Mouse (Mus musculus) fibroblast of lung, adult 2 months (primary cell): ENCODE results near the gene Pdzrn4.

Experiments used
- DNase-seq: peaks from one replicate; pipeline ENCODE4 v3.0.0-alpha.2; 2011; ENCODE audit warnings: low read depth

Gene Pdzrn4

DNA sequence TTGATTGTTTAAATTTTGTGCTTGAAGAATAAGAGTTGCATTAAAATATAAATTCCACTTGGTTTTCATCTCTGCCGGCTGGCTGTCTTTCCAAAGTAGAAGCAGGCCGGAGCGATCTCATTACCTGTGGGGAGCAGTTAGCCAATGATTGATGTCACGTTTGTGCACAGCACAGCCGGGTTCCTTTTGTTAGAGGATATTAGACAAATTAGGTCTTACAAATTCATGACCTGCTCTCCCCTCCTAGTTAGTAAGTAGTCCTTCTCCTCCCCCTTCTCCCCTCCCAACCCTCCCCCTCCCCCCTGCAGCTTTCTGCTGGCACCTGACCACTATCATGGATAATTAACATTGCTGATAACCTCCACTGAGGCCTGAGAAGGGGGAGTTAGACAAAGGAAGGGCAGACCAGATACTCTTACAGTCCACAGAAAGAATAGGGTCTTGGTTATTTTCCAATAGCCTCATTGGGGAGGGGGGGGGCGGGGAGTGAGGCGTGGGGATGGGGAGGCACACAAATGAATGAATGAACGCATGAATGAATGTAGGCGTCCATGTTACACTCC lies 103.7 kb downstream of the Pdzrn4 start:
- no peak for DNase-seq

DNA sequence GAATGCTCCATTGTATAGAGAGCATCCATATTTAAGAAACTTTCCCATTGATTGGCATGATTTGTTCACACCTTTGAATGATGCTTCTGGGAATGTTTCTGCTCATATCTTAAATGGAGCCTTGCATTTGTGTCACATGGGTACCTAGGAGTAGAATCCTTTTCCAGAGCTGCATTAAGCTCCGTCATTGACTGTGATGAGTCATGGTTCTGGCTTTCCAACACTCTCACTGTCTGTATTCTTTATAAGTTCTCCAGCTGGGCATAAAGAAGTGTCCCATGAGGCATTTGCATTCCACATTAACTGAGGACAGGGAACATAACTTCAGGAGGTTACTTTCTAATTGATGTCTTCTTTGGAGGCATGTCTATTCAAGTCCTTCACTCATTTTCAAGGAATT lies 106.1 kb downstream of the Pdzrn4 start:
- DNase-seq, result no peak

DNA sequence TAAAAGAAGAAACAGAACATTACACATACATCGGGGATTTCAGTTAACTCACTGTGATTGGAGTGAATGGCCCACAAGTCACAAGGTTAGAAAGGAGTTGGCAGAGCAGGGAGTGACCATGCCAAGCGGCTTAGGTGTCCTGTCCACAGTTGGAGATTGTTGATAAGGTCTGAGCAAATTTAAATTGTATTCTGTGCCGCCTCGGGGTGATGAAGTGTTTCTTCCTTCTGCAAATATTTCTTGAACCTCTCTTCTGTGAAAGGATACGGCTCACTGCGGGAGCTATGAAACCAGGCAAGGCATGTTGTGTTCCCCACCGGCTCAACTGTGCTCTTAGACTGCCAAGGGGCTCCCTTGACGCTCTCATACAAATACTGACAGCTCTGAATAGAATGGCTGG lies 112.7 kb downstream of the Pdzrn4 start:
- DNase-seq, result no peak

DNA sequence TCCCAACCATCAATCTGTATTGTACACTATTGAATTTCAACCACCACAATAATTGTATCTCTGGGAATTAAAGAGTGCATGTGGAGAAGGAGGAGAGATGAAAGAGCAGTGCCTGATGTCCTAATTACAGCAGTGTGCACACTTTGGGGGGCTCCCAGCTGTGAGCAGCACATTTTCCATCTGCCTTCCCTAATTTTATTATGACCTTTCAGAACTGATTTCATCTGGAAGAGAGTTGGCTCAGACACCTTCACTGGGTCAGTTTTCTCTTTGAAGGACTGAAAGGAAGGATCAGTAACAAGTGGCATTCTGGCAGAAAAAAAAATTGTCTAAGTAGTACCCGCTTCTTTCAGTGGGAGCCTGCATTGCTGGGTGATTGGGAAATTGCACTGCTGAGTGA lies 119.0 kb downstream of the Pdzrn4 start:
- no peak for DNase-seq

DNA sequence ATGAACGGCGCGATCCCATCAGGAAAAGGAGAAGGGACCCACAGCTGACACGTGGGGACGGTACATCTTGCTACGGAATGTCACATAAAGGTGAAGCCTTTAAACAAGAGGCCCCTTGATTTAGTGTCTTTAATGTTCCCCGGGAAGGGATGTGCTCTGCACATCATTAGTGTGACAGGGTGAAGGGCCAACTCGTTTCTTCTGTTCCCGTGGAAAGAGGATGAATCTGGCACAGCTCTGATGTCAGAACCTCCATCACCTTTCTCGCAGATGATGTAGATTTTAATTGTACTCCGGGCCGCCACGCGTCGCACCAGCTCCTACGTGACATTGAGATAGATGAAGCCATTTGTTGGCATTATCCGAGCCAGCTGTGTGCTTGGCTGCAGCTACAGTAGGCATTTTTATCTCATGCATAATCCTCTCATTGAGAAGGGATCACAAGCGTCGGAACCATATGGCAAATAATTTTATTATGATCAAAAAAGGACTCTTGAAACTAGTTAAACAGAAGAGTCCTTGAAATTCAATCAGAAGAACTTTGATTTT lies 124.1 kb downstream of the Pdzrn4 start:
- DNase-seq, result no peak

DNA sequence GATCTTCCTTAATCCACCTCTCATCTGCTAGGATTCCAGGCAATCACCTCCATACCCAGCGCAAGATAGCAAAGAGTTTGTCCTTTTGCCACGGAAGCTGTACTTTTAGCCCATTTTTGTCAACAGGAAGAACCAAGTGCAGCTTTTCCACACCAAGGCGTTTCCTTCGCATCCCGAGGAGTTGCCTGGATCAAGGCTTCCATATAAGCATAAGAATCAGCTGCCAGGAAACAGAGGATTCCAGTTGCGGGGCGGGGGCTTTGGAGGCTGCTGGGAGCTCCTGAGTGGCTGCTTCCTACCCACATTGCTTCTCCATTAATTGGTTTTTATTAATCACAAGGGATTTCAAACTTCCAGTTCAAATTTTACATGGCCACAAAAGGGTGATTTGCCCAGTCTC lies 125.0 kb downstream of the Pdzrn4 start:
- no peak for DNase-seq

DNA sequence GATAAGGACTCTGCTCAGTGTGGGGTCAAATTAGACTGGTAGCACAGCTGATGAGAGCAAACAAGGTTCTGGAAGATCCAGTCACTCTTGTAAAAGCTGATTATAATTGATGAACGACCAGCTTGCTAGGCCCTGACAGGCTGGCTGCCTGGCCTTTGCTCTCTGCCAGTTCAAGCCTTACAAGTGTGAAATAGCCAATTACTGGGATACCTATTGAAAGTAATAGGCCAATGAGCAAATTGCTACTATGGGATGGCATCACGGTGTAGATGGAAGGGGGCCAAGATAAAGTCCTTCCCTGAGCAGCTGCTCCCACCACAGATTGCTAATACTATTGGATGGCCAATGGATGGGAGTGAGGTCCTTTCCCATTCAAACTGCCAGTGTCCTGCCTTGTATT lies 128.2 kb downstream of the Pdzrn4 start:
- no peak for DNase-seq

DNA sequence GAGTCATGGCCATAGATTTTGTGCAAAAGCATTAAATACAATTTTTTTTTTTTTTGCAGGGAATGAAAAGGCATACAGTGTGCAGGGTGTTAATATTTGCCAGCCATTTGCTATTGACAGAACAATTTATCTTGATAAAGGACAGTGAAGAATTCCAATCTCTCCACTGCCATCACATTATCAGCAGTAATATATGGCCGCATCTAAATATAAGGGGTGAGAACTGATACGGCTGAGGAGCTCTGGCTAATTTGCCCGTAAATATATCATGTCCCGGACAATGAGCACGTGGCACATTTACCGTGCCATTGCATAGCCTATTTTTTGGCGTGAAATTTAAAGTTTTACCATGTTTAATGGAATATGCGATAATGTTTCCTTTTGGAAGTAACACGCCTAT lies 128.7 kb downstream of the Pdzrn4 start:
- no peak for DNase-seq

DNA sequence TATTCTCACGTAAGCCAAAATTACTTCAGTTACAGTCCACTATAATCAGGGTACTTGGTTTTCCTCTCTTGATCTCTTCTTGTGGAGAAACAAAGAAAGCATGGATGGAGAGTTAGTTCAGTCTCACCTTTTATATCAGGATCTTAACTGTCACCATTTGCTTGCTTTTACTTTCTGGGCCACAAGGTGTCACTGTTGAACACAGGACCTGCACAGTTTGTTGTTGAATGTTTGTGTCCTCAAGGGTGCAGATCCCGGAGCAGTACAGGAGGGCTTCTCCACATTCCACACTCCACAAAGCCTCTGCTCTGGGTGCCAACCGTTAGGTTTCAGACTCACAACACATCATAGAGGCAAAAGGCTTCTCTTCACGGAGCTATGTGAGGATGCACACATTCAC lies 130.1 kb downstream of the Pdzrn4 start:
- no peak for DNase-seq

DNA sequence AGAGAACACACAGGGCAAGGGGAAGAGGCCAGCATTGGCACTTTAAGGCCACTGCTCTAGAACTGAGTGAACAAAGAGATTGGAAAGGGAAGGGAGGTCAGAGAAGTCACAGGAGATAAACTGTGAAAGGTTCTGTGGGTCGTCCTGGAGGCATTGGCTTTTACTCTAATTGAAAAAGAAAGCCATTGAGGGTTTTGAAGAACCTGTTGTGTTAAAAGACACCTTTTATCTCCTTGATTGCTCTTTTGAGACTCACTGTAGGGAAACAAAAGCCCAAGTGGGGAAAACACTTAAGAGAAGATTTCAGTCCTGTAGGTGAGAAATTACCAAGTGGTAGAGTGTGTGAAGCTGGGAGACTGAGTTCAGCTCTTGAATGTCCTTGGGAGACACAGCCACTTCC lies 146.6 kb downstream of the Pdzrn4 start:
- DNase-seq, result no peak

DNA sequence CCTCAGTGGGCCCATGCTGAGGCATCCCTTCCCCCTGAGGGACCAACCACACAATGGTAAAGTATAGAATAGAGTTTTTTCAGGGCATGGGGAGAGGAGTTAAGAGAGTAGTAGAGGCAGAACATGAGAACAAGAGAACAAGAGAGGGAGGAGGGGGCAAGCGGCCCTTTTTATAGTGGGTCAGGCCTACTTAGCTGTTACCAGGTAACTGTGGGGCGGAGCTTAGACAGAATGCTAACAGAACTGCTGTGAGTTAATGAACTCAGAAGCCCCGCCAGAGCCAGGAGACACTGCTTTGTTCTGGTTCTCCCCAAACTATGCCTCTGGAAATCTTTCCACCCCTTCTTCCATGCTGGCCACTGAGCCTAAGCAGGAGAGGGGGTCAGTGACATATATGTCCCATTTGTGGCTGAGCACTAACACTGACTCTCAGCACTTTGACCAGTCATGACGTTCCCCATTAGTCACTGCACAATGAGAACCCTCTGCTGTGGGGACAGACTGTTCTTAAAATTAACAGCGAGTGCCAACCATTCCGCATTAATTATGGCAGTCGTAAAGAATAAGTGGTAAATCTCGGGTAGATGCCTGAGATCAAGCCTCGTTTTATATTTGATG lies 150.7 kb downstream of the Pdzrn4 start:
- DNase-seq, result no peak

DNA sequence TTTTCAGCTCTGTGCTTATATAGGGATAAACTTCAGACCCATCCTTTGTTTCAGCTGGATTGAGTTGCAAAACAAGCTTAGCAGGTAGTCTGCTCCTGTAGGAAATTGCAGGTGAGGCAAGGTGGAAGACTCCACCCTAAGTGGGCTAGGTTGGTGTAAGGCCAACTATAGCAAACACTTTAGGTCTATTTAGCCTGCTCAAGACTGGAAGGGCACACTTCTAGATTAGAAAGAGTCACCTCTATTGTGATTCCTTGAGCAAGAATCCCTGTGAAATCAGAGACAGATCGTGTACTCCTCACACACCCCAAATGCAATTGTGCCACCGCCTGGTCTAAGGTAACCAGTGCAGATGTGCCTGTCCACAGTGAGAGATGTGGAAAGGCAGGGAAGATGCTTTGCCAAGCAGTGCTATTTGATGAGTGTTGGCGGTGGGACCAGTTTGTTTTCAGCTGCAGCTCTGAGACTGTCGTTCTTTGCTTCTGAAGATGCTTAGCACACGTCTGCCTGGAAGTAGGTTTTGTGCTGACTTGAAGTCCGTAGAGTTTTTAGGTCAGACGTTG lies 158.4 kb downstream of the Pdzrn4 start:
- no peak for DNase-seq

DNA sequence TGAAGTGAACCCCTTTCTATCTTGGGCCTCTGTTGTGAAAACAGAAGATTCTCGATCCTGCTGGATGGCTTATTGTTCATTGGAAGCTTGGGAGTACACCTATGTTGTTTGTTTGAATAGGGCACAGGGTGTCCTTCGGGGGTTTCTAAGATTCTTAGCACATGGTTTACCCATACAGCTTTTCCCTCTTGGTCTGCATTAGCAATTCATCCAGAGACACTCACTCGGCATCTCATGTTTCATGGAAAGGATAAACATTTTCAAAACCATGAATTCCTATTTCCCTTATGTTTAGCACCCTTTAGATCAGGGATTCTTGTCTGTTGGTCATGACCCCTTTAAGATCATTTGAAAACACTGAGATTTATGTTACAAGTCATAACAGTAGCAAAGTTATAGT lies 159.0 kb downstream of the Pdzrn4 start:
- DNase-seq, result no peak

DNA sequence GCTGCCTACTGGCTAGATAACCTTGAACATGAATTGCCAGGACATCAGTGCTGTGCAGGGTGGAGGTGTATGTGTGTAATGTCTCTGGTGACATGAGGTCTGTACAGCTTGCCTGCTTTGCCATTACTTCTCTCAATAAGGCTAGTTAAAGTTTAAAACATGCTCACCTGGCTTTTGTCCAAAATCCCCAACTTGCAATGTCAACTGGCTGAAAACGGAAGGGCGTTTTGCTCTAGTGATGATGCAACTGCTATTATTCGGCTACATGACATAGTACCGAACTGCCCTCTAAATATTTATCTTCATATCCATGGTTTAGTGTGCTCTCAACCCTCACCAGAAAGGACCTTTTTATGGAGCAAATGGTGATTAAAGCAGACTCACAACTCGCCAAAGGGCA lies 161.9 kb downstream of the Pdzrn4 start:
- no peak for DNase-seq

DNA sequence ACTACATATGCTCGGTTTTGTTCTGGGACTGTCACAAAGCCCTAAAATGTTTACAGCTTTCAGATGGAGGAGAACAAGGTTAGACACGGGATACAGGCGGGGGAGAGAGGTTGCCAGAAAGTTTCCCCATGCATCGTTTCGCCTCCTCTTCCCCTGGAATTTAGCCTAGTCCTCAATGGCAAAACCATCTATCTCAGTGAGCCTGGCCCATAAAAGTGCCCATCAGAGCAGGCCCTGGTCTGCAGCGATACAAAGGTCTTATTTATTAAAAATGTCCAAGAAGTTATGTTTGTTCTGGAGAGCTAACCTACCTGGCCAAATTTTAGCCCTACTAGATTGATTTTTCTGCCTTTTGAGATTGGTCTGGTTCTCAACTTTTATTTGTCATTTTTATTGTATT lies 165.5 kb downstream of the Pdzrn4 start:
- no peak for DNase-seq

DNA sequence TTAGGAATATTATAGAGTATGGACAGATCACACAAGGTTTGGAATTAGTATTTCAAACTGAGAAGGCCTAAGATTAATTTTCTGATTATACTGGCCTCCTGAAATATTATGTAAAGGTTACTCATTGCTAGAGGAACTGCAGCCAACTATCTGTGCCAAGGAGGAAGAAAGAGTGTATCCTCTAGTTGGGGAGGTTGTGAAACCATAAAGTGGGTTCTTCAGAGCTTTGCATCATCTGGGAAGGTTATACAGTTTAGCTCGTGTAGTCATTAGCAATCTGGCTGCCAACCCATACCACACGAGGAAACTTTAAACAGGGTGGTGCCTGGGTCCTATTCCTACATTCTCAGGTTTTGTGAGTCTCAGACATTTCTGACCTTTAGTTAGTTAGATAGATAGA lies 166.9 kb downstream of the Pdzrn4 start:
- peak; percentile 11 for DNase-seq

DNA sequence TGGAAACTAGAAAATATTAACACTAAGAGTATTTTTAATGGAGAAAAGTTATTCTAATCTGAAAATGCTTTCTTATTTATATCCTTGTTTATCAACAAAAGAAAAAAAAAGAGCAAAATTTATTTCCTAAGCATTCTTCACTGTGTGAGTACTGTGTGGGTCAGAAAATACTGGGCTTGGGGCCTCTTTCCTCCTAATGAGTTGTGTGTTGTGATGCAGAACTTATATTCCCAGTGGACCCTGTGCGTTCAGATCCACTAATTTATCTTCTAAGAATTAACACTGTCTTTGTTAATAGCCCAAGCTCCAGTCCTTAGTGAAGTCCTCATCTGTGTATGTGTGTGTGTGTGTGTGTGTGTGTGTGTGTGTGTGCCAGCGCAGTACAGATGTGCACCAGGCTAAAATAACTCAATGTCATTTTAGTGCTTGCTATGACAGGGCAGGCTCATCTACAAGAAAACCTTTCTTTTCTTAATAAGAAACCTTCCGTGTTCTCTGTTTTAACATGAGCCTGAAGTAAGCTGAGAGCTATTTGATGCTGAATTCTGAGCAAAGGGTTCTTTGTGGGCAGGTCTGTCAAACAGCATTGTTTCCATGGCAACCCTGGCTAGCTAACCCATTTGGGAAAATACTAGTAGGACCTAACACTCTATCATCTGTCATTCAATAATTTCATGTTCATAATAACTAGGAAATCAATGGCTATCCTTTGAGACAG lies 174.0 kb downstream of the Pdzrn4 start:
- peak; percentile 9 for DNase-seq

DNA sequence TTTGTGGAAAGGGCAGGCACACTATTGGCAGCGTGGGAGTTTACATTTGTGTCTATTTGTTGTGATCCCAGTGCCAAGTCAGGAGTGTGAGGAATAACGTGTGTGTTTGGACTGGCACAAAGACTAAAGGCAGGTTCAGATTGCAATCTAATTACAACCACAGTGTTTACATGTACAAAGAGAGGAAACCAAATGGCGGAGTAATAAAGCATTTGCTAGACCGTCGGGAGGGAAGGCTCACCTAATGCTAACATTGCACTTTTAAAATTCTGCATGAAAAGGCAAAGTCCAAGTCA lies 174.5 kb downstream of the Pdzrn4 start:
- peak; percentile 19 for DNase-seq

DNA sequence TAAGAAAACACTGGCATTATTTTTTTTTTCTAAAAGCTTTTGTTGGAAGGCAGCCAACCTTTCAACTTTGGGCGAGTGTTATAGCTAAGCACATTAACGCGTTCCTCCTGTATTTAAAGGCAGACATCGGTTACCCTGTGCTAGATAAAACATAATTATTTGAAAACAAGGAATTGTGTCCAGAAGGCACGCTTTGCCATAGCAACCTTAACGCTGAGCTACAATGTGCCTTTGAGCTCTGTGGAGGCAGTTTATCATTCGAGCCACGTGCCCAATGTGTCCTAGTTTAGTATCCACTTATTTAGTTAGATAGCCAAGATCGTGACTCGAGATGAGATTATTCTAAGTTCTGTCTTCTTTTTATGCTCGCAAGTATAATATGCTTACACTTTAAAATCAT lies 180.8 kb downstream of the Pdzrn4 start:
- DNase-seq, result no peak

DNA sequence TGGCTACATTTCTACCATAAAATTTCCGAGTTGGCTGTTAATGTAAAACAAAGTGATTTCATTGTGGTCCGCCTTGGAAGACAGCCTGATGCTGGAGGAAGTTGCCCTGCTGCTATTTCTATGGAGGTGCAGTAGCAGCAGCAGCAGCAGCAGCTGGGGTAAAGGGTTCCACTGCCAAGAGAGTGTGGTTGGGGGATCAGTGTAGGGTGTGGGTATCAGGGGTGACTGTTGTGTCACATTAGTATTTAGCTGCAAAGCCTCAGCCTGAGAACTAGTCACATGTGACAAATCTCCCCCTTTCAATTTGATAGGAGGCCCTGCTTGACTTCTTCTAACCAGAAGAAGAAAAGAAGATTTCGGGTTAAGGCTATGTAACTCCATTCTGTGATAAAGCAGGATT lies 183.5 kb downstream of the Pdzrn4 start:
- DNase-seq, result no peak

DNA sequence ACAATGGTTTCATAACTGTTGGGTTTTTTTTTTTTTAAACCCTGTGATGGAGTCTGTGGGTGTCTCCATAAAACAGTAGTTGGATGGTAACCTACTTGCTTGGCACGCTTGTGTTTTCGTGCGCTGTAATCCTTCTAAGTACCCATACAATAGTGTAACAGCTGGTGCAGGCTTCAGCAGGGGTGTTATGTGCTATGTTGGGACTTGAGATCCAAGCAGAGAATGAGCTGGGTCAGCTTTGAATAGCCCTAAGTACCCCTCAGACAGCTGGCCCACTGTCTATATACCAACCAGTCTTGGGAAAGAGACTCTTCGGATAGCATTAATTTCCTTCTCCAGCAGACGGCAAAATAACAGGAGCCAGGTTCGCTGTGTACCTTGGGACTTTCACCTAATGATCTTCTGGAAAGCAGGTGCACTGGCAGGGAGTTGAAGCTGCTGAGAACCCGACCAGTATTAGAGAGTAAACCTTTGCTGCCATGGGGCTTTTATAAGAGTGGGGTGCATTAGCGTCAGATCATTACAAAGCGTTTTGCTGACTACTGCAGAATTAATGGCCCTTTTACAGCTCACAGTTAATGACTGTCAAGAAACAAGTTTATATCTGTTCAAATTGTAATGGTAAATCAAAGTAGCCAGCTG lies 184.2 kb downstream of the Pdzrn4 start:
- no peak for DNase-seq

DNA sequence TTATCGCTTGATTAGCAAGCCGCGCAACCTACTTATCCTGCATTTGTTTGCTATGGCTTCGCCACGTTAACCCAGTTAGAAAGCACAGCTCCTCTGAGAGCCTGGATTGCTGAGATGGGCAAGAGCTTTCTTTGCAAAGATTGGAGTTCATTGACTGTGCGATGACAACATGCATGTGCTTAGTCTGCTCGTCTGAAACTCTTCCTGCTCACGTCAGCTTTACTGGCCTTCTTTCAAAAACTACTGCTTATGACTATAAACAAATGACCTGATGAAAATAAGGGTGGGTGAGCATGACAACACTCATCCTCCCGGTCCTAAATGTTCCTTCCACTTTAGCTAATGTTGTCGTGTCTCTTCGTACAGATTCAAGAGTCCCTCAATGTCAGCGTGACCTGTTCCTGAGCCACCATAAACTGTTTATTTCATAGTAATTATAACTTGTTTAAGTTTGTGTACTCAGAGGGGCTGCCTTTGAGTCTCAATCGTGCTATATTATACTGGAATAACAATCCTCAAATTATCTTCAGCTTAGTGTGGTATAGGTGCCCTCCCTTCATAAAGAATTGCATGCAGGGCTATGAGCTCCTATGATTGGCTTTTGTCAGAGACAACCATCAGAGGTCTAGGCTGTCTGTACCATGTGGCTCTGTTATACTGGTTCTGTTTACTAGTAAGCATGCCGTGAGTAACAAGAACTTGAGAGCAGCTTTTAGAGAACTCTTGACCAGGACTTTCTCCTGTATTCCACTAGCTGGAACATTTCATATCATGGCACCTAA lies 187.9 kb downstream of the Pdzrn4 start:
- no peak for DNase-seq
